Mouse (Mus musculus) stomach, postnatal 0 days (tissue): ENCODE data around the gene Tpm4. TPM values are rescaled to one million over a fixed set of nuclear protein-coding genes. Genes with fewer than 3 reads are reported as not detected.
A peak's percentile ranks its signal among the peaks of the same experiment; 100 is the strongest.

Experiments used
- ATAC-seq: fragments of 200-750 bp; cut with Nextera tagmentation; 2 replicates; pipeline ENCODE4 v1.8.0; 2017; ENCODE audit not compliant: low FRiP score, low TSS enrichment
- DNase-seq: peaks from one replicate; pipeline ENCODE4 v3.0.0-alpha.2; 2016; ENCODE audit warnings: low spot score
- H3K27ac ChIP-seq: fragments of 300-500 bp; sonication (generic); replicated peaks from 2 replicates; pipeline ENCODE4 v1.5.1; 2014; ENCODE audit warnings: mild to moderate bottlenecking, control low read depth
- H3K27me3 ChIP-seq: fragments of 300-500 bp; sonication (generic); 2 replicates; pipeline ENCODE4 v1.6.1; 2014; ENCODE audit warnings: low read length; ENCODE audit not compliant: control insufficient read depth, insufficient read depth
- H3K36me3 ChIP-seq: fragments of 300-500 bp; sonication (generic); 2 replicates; pipeline ENCODE4 v1.6.1; 2014; ENCODE audit warnings: low read length, mixed read lengths; ENCODE audit not compliant: control insufficient read depth, insufficient read depth
- H3K4me1 ChIP-seq: fragments of 300-500 bp; sonication (generic); replicated peaks from 2 replicates; pipeline ENCODE4 v1.6.1; 2014; ENCODE audit warnings: antibody characterized with exemption; ENCODE audit not compliant: control insufficient read depth, insufficient read depth
- H3K4me2 ChIP-seq: fragments of 300-500 bp; sonication (generic); replicated peaks from 2 replicates; pipeline ENCODE4 v1.6.1; 2014; ENCODE audit warnings: low read depth, mild to moderate bottlenecking, control low read depth, moderate library complexity
- H3K4me3 ChIP-seq: fragments of 300-500 bp; sonication (generic); 2 replicates; pipeline ENCODE4 v1.5.1; 2014; ENCODE audit warnings: low read depth, low read length, control low read depth
- H3K9ac ChIP-seq: fragments of 300-500 bp; sonication (generic); 2 replicates; pipeline ENCODE4 v1.6.1; 2014; ENCODE audit warnings: mild to moderate bottlenecking, low read length, control low read depth, mixed read lengths
- H3K9me3 ChIP-seq: fragments of 300-500 bp; sonication (generic); 2 replicates; pipeline ENCODE4 v1.6.1; 2016; ENCODE audit warnings: low read length; ENCODE audit not compliant: control insufficient read depth
- CTCF ChIP-seq: IDR thresholded peaks from 2 replicates; pipeline ENCODE4 v1.5.1; 2016; ENCODE audit warnings: antibody characterized with exemption, low read depth, mild to moderate bottlenecking, moderate library complexity
- EP300 ChIP-seq: optimal IDR thresholded peaks from 2 replicates; pipeline ENCODE3; 2016; ENCODE audit warnings: antibody characterized with exemption
- WGBS: fragments of 180-500 bp; shearing (Covaris S2); extraction: QIAGEN DNeasy Blood & Tissue Kit; methylation state at CpG from one replicate; pipeline ENCODE4 v1.1.7; 2014; 5-methylcytosine and 5-hydroxymethylcytosine counted together
- polyA plus RNA-seq: library from polyadenylated mRNA; unstranded; fragments of >200 nt; fragmentation: Nextera tagmentation; extraction: Ambion mirVana; gene quantifications from 2 replicates; pipeline ENCODE4 v1.2.1, GENCODE M21; 2015

Gene Tpm4
- polyA plus RNA-seq, 1 experiment from 2014 or later = 364 TPM

DNA sequence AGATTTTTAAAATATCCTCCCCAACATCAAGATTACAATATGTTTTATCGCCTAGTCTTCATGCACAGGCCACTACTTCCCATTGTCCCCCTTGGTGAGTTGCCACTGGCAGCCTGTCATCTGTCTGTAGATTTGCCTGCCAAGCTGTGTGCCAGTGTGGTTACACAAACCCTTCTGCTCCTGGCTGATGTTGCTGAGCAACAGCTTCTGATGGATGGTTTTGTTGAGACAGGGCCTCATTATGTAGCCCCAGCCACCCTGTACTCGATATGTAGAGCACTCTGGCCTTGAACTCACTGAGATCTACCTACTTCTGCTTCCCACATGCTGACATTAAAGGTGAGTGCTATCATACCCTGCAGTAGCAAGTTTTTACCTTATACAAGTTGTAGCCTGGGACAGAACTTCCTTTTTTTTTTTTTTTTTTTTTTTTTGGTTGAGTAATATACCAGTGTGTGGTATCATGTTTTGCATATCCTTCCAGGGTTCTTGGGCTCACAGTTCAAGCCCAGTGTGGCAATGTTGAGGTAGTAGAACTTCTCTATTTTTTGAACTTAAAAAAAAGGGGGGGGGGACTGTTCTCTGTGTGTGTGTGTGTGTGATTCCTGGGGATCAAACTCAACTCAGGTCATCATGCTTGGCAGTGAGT lies 48.9 kb downstream of the Tpm4 start:
- H3K9ac ChIP-seq = no peak overlapping the region
- WGBS = 72% methylated on average over 2 of the region's 2 CpGs
- no peak overlapping the region for H3K4me3 ChIP-seq
- no peaks in the 10 kb centered on the region for H3K4me1 ChIP-seq
- H3K4me2 ChIP-seq = no peak overlapping the region
- H3K9me3 ChIP-seq = no peaks in the 10 kb centered on the region
- peaks cover 10% of the 10 kb centered on the region for H3K36me3 ChIP-seq
- ATAC-seq = no peak
- no peak for DNase-seq
- no peaks in the 10 kb centered on the region for H3K27me3 ChIP-seq
- TF ChIP-seq EP300 (no peak), CTCF (no peak)
- H3K27ac ChIP-seq = no peak overlapping the region

DNA sequence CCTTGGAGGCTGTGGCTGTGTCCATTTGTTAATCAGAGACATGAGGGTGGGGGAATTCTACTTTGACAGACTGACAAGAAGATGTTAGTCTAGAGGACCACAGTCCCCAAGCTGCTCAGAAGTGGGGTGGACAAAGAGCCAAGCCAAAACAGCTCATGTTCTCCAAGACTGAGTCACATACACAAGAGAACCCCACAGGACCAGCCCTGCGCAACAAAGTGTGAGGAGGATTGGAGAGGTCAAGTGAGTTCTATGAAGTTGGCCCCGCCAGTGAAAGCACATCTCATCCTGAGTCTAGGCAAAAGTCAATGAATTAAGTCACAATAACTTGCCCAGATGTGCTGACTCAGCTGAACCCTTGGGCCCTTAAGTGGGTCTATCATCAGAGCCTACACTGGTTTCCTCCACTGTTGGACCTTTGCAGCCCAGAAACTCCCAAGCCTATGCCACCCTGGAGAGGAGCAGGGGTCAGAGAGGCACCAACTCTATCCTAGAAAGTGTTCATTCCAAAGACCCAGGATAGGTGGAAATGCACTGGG lies 53.1 kb downstream of the Tpm4 start:
- Histone ChIP-seq H3K4me1 (no peaks in the 10 kb centered on the region), H3K9ac (no peak overlapping the region), H3K27me3 (no peaks in the 10 kb centered on the region), H3K36me3 (no peaks in the 10 kb centered on the region), H3K4me3 (no peak overlapping the region), H3K9me3 (no peaks in the 10 kb centered on the region), H3K27ac (no peak overlapping the region), H3K4me2 (no peak overlapping the region)
- DNase-seq = no peak
- WGBS = 94% methylated on average over 2 of the region's 2 CpGs
- ATAC-seq = no peak
- no peak for TF ChIP-seq CTCF
- TF ChIP-seq EP300 = no peak

DNA sequence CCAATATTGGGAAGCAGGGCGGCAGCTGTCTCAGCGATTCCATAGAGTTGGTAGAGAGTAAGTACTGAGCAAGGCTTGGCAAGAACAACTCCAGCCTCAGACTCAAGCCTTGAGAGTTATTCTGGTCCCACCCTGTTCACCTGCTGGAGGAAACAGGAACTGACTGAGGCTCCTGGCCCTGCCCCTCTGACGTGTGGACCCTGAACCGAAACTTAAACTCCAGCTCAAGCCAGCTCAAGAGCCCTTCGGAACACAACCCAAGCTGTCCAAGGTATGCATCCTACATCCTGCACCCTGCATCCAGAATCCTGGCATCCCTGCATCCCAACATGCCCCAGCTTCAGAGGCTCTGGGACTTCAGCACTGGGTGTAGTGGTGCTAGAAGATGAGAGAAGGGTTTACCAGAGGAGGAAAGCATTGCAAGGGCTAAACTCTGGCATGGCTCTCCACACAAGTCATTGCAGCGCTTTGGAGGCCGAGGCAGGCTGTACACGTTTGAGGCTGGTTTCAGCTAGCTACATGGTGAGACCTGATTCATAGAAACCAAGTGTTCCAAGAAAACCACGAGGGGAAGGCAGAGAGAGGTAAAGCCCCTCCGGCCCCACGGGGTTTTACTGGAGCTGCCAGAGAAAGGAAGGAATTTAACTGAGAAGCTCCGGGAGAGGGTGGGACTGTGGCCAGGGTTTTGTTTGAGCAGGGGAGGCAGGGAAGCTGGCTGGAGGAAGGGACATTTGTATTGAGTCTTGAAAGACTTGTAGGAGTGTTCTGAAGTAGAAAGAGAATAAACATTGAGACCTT lies 54.8 kb downstream of the Tpm4 start, which contains the start of gene Hsh2d:
Gene Hsh2d, plus strand, starts transcription at position 222 of the 798 bp plus-strand sequence.
- Histone ChIP-seq H3K9me3 (no peaks in the 10 kb centered on the region), H3K4me2 (no peak within 1 kb of the TSS; the same call in 1 of the 2 replicates), H3K27me3 (no peaks in the 10 kb centered on the region), H3K9ac (peak within 1 kb of the TSS; percentile 27; the same call in 1 of the 2 replicates), H3K36me3 (no peaks in the 10 kb centered on the region), H3K4me1 (no peaks in the 10 kb centered on the region), H3K4me3 (peak within 1 kb of the TSS; percentile 10; the same call in 1 of the 2 replicates), H3K27ac (peak within 1 kb of the TSS; percentile 86)
- 50% methylated on average over 12 of the region's 12 CpGs for WGBS
- DNase-seq (peak; percentile 85), ATAC-seq (peak; percentile 91)
- TF ChIP-seq CTCF (peak; percentile 59), EP300 (no peak)

DNA sequence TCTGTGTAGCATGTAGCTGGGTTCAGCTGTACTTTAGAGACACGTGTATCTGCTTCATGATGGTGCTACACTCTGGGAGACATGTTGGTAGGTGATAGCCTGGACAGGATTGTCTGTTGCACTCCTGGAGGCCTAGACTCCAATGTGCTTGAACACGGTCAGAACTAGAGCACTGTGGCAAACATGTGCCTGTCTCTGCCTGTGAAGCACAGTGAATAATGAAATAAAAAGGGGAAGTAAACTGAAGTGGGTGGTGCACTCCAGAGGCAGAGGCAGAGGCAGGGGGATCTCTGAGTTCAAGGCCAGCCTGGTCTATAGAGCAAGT lies 55.4 kb downstream of the Tpm4 start:
- DNase-seq = no peak
- Histone ChIP-seq H3K9me3 (no peaks in the 10 kb centered on the region), H3K4me3 (0 out of 2 replicates have a peak overlapping the region, but pooled peaks have one; percentile 10), H3K27me3 (no peaks in the 10 kb centered on the region), H3K27ac (peak overlapping the region; percentile 86), H3K4me1 (no peaks in the 10 kb centered on the region), H3K9ac (0 out of 2 replicates have a peak overlapping the region, but pooled peaks have one; percentile 27), H3K36me3 (no peaks in the 10 kb centered on the region), H3K4me2 (no peak overlapping the region)
- TF ChIP-seq EP300 (no peak), CTCF (no peak)
- ATAC-seq = 0 out of 2 replicates have a peak, but pooled peaks have one; percentile 8
- WGBS = 47% methylated on average over 2 of the region's 2 CpGs

DNA sequence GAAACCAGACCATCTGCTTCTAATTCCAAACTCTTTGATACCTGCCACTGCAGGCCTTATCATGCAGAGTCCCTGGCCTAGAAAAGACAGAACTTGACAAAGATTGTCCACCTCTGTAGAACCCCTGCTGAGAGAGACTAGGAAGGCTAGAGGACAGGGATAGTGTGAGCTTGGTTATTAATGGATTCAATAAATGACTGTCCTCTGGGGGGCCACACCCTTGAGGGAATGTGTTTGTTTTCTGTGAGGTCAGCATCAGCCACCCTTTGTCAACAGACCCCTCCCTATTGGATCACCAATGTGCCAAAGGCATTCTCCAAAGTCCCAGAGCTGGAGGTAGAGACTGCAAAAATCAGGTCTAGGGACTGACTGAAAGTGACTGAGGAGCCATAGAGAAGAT lies 57.3 kb downstream of the Tpm4 start:
- DNase-seq (peak; percentile 59), ATAC-seq (peak; percentile 72)
- H3K4me2 ChIP-seq = no peak overlapping the region
- TF ChIP-seq CTCF = no peak
- TF ChIP-seq EP300 = no peak
- H3K9me3 ChIP-seq = no peaks in the 10 kb centered on the region
- H3K27ac ChIP-seq = no peak overlapping the region; the same call in 1 of the 2 replicates
- H3K9ac ChIP-seq = no peak overlapping the region
- no peaks in the 10 kb centered on the region for H3K4me1 ChIP-seq
- H3K36me3 ChIP-seq = no peaks in the 10 kb centered on the region
- H3K4me3 ChIP-seq = no peak overlapping the region
- no peaks in the 10 kb centered on the region for H3K27me3 ChIP-seq

DNA sequence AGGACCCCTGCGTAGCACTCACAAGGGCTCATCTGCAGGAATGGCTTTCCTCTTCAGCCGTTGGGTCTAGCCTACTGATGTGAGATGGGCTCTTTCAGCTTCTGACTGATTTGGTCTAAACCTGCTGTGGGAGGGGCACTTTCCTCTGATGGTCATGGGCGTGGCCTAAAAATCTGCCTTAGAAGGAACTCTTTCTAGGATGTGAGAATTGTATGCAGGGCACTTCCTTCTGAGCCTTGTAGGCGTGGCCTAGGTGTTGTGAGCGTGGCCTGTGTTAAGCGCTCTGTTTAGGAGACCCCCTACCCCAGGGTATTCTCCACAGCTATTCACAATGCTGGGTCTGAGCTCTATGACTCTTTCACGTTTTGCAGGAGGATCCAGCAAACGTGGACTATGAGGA lies 63.2 kb downstream of the Tpm4 start:
- 0 out of 2 replicates have a peak, but pooled peaks cover 6% of the 10 kb centered on the region for H3K9me3 ChIP-seq
- H3K36me3 ChIP-seq = no peaks in the 10 kb centered on the region
- H3K9ac ChIP-seq = no peak overlapping the region
- no peak overlapping the region for H3K27ac ChIP-seq
- ATAC-seq (no peak), DNase-seq (no peak)
- H3K4me3 ChIP-seq = no peak overlapping the region
- H3K4me2 ChIP-seq = no peak overlapping the region
- H3K27me3 ChIP-seq = no peaks in the 10 kb centered on the region
- WGBS = 56% methylated on average over 8 of the region's 8 CpGs
- no peaks in the 10 kb centered on the region for H3K4me1 ChIP-seq
- TF ChIP-seq CTCF (no peak), EP300 (no peak)

Other genes with a start within 250 kb of the Tpm4 start
- gene Zfp882, start 226.4 kb upstream of the Tpm4 start, polyA plus RNA-seq = 1.3 and 1.5 TPM in 2 replicates
- gene Zfp617, start 226.3 kb upstream of the Tpm4 start, polyA plus RNA-seq = 11.7 and 12.5 TPM in 2 replicates
- gene Zfp961, start 183.9 kb upstream of the Tpm4 start, polyA plus RNA-seq = 11.2 and 11.8 TPM in 2 replicates
- gene Cyp4f18, start 125.3 kb upstream of the Tpm4 start, polyA plus RNA-seq = 1.3 and 1.4 TPM in 2 replicates
- gene Olfr372, start 93.8 kb upstream of the Tpm4 start, polyA plus RNA-seq = not detected in 2 replicates
- 0.05 TPM in 1 of 2 replicates, not detected in the other for gene Olfr373, start 51.8 kb upstream of the Tpm4 start, polyA plus RNA-seq
- gene Olfr374, start 27.9 kb upstream of the Tpm4 start, polyA plus RNA-seq = 0.06 TPM in 1 of 2 replicates, not detected in the other
- 84.0 and 88.6 TPM in 2 replicates for gene Rab8a, start 26.2 kb downstream of the Tpm4 start, polyA plus RNA-seq
- gene Hsh2d, start 54.7 kb downstream of the Tpm4 start, polyA plus RNA-seq = 3.9 TPM in 2 replicates
- 0.45 and 0.79 TPM in 2 replicates for gene Cib3, start 77.9 kb downstream of the Tpm4 start, polyA plus RNA-seq
- gene Gm11034, start 78.7 kb downstream of the Tpm4 start, polyA plus RNA-seq = not detected in 2 replicates
- 53.8 and 57.4 TPM in 2 replicates for gene Fam32a, start 84.8 kb downstream of the Tpm4 start, polyA plus RNA-seq
- gene Ap1m1, start 105.0 kb downstream of the Tpm4 start, polyA plus RNA-seq = 38.2 and 42.0 TPM in 2 replicates
- gene Gm10282, start 170.3 kb downstream of the Tpm4 start, polyA plus RNA-seq = 9.6 and 9.9 TPM in 2 replicates
- 9.5 and 11.1 TPM in 2 replicates for gene Klf2, start 184.1 kb downstream of the Tpm4 start, polyA plus RNA-seq